Mouse (Mus musculus): Measurements from ENCODE around the gene Klhl3. TPM values are rescaled to one million over a fixed set of nuclear protein-coding genes. Genes with fewer than 3 reads are reported as not detected.

Gene Klhl3
- 0.86 and 0.90 TPM in 2 replicates for polyA plus RNA-seq (2012; rRNA removed)

- H3K27ac ChIP-seq (ENCODE audit: insufficient read depth, low read length), result no peak within 1 kb of the TSS
- no peaks in the 10 kb centered on the region for H3K36me3 ChIP-seq (ENCODE audit: control insufficient read depth, insufficient read depth, low read length)
- no peaks in the 10 kb centered on the region; the same call in 1 of the 2 replicates for H3K27me3 ChIP-seq (ENCODE audit: control insufficient read depth, insufficient read depth, low read length)
- no peak for TF ChIP-seq CTCF (IDR thresholded peaks at IDR 0.05; ENCODE audit: extremely low read depth, insufficient read depth, insufficient read length, insufficient replicate concordance)
- DNase-seq (ENCODE audit: low read depth in 1 of 2, low spot score in 2 of 2), result peak in 1 of 2 experiments; percentile 58
- WGBS, result 2% methylated on average over 35 of the region's 35 CpGs
- H3K4me3 ChIP-seq (ENCODE audit: extremely low read depth, insufficient read depth, insufficient read length), result peak within 1 kb of the TSS; percentile 57
- H3K4me1 ChIP-seq (ENCODE audit: control insufficient read depth, insufficient read depth, insufficient read length), result no peaks in the 10 kb centered on the region; the same call in 1 of the 2 replicates
Measured at GRCm38 (mm10) chr13:58113061-58113900, at the start of gene Klhl3. TSS of gene Klhl3 (minus strand) at chr13:58113592.

GRCm38 (mm10) chr13:58160761-58161160 is 47.4 kb upstream of the Klhl3 start:
- Histone ChIP-seq H3K36me3 (ENCODE audit: control insufficient read depth, insufficient read depth, low read length) (peaks cover 28% of the 10 kb centered on the region), H3K4me1 (ENCODE audit: control insufficient read depth, insufficient read depth, insufficient read length) (peaks cover 7% of the 10 kb centered on the region; the same call in 1 of the 2 replicates), H3K27me3 (ENCODE audit: control insufficient read depth, insufficient read depth, low read length) (no peaks in the 10 kb centered on the region), H3K4me3 (ENCODE audit: extremely low read depth, insufficient read depth, insufficient read length) (no peak overlapping the region), H3K27ac (ENCODE audit: insufficient read depth, low read length) (no peak overlapping the region)
- WGBS, result 91% methylated on average over 15 of the region's 15 CpGs
- DNase-seq (ENCODE audit: low read depth in 1 of 2, low spot score in 2 of 2), result no peak
- TF ChIP-seq POLR2A (IDR thresholded peaks at IDR 0.05; ENCODE audit: low read depth, low read length) (no peak), CTCF (IDR thresholded peaks at IDR 0.05; ENCODE audit: extremely low read depth, insufficient read depth, insufficient read length, insufficient replicate concordance) (no peak)

- TF ChIP-seq POLR2A (IDR thresholded peaks at IDR 0.05; ENCODE audit: low read depth, low read length), result no peak
- TF ChIP-seq CTCF (IDR thresholded peaks at IDR 0.05; ENCODE audit: extremely low read depth, insufficient read depth, insufficient read length, insufficient replicate concordance), result peak; percentile 76; the same call in 1 of the 2 replicates
Measured at GRCm38 (mm10) chr13:58158099-58158912, 44.9 kb upstream of the Klhl3 start.

DNA sequence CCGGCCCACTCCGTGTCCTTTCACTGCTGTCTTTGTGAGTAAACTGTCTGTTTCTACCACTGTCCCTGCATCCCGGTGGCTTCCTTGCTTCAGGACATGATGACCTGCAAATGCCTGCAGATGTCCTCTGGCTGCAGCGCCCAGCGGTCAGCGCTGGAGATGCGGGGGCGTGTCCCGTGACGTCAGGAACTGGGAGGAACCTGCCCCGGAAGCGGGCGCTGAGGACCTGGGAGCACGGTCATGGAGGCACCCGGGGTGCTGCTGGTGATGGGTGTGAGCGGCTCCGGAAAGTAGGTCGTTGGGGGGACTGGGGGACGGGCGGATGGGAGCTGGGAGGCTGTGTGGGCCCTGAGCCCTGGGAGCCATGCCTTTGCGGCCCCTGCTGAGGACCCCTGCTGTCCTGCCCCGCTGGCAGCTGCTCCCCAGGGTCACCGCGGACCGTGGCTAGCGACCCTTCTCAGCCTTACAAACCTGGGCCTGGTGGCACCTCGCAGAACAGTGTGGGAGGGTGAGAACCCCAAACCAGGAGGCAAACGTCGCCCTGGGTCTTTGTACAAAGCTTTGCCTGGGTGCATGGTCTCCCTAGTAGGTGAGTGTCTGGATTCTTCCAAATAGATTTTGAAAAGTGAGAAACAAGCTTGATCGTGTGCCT is 44.2 kb upstream of the Klhl3 start, which contains the start of gene Idnk:
Idnk (plus strand) TSS at position 203 of the 652 bp plus-strand sequence.
- Histone ChIP-seq H3K27ac (ENCODE audit: insufficient read depth, low read length) (peak within 1 kb of the TSS; percentile 81), H3K4me3 (ENCODE audit: extremely low read depth, insufficient read depth, insufficient read length) (peak within 1 kb of the TSS; percentile 91), H3K4me1 (ENCODE audit: control insufficient read depth, insufficient read depth, insufficient read length) (peaks cover 7% of the 10 kb centered on the region; the same call in 1 of the 2 replicates), H3K36me3 (ENCODE audit: control insufficient read depth, insufficient read depth, low read length) (peaks cover 18% of the 10 kb centered on the region), H3K27me3 (ENCODE audit: control insufficient read depth, insufficient read depth, low read length) (no peaks in the 10 kb centered on the region)
- peak; percentile 61; the same call in 1 of the 2 replicates for TF ChIP-seq POLR2A (IDR thresholded peaks at IDR 0.05; ENCODE audit: low read depth, low read length)
- TF ChIP-seq CTCF (IDR thresholded peaks at IDR 0.05; ENCODE audit: extremely low read depth, insufficient read depth, insufficient read length, insufficient replicate concordance), result 0 out of 2 replicates have a peak, but pooled peaks have one; percentile 1
- DNase-seq (ENCODE audit: low read depth in 1 of 2, low spot score in 2 of 2), result peak; percentile 23 to 82
- WGBS, result 2% methylated on average over 30 of the region's 30 CpGs

More at GRCm38 (mm10) chr13:58158099-58158912, 44.9 kb upstream of the Klhl3 start:
- DNase-seq (ENCODE audit: low read depth in 1 of 2, low spot score in 2 of 2), result peak; percentile 74 to 77
- peaks cover 7% of the 10 kb centered on the region; the same call in 1 of the 2 replicates for H3K4me1 ChIP-seq (ENCODE audit: control insufficient read depth, insufficient read depth, insufficient read length)
- peak overlapping the region; percentile 81 for H3K27ac ChIP-seq (ENCODE audit: insufficient read depth, low read length)
- H3K4me3 ChIP-seq (ENCODE audit: extremely low read depth, insufficient read depth, insufficient read length), result peak overlapping the region; percentile 91
- H3K36me3 ChIP-seq (ENCODE audit: control insufficient read depth, insufficient read depth, low read length), result peaks cover 22% of the 10 kb centered on the region
- 3% methylated on average over 16 of the region's 16 CpGs for WGBS
- H3K27me3 ChIP-seq (ENCODE audit: control insufficient read depth, insufficient read depth, low read length), result no peaks in the 10 kb centered on the region

GRCm38 (mm10) chr13:58157036-58157435 is 43.6 kb upstream of the Klhl3 start:
- peaks cover 17% of the 10 kb centered on the region for H3K36me3 ChIP-seq (ENCODE audit: control insufficient read depth, insufficient read depth, low read length)
- no peak for TF ChIP-seq CTCF (IDR thresholded peaks at IDR 0.05; ENCODE audit: extremely low read depth, insufficient read depth, insufficient read length, insufficient replicate concordance)
- no peak for DNase-seq (ENCODE audit: low read depth in 1 of 2, low spot score in 2 of 2)
- H3K27ac ChIP-seq (ENCODE audit: insufficient read depth, low read length), result peak overlapping the region; percentile 81; the same call in 1 of the 2 replicates
- H3K4me1 ChIP-seq (ENCODE audit: control insufficient read depth, insufficient read depth, insufficient read length), result peaks cover 7% of the 10 kb centered on the region; the same call in 1 of the 2 replicates
- 23% methylated on average over 8 of the region's 8 CpGs for WGBS
- H3K4me3 ChIP-seq (ENCODE audit: extremely low read depth, insufficient read depth, insufficient read length), result peak overlapping the region; percentile 91
- H3K27me3 ChIP-seq (ENCODE audit: control insufficient read depth, insufficient read depth, low read length), result no peaks in the 10 kb centered on the region

- DNase-seq (ENCODE audit: low read depth in 1 of 2, low spot score in 2 of 2), result no peak
Measured at GRCm38 (mm10) chr13:58156031-58156430, 42.6 kb upstream of the Klhl3 start.

More at GRCm38 (mm10) chr13:58156031-58156430, 42.6 kb upstream of the Klhl3 start:
- Histone ChIP-seq H3K27me3 (ENCODE audit: control insufficient read depth, insufficient read depth, low read length) (no peaks in the 10 kb centered on the region), H3K36me3 (ENCODE audit: control insufficient read depth, insufficient read depth, low read length) (peaks cover 12% of the 10 kb centered on the region), H3K4me3 (ENCODE audit: extremely low read depth, insufficient read depth, insufficient read length) (no peak overlapping the region), H3K27ac (ENCODE audit: insufficient read depth, low read length) (no peak overlapping the region), H3K4me1 (ENCODE audit: control insufficient read depth, insufficient read depth, insufficient read length) (peaks cover 7% of the 10 kb centered on the region; the same call in 1 of the 2 replicates)
- TF ChIP-seq POLR2A (IDR thresholded peaks at IDR 0.05; ENCODE audit: low read depth, low read length) (no peak), CTCF (IDR thresholded peaks at IDR 0.05; ENCODE audit: extremely low read depth, insufficient read depth, insufficient read length, insufficient replicate concordance) (no peak)
- WGBS, result 91% methylated on average over 2 of the region's 2 CpGs
